Comparison of ENCODE assay signal across 8 mouse cellular contexts in the genomic region with DNA sequence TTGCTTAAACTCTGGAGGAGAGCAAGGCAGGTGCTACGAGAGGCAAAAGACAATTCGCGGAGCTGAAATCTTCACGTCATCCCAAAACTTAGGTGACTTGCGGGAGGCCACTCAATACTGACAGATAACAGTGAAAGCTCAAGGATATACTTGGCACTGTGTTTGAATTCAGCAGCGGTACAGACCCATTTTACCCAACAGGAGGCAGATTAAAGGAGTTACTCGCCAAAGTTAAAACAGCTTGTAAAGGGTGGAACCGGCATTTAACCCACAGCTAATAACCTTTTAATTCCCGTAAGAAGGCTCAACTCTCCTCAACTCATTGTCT. TPM values are rescaled to one million over a fixed set of nuclear protein-coding genes. Genes with fewer than 3 reads are reported as not detected.
A peak's percentile ranks its signal among the peaks of the same experiment; 100 is the strongest.
DNase-seq lines count a peak whose midpoint lies in the region; ATAC-seq and TF ChIP-seq lines count a peak whose summit lies in the region.

No protein-coding gene starts in this region.

- no peaks in the 10 kb centered on the region for H3K27me3 ChIP-seq in lung, embryonic 14.5 days (ENCODE audit: insufficient read depth, low read length)
- no peaks in the 10 kb centered on the region for H3K27me3 ChIP-seq in limb, embryonic 11.5 days (ENCODE audit: control insufficient read depth, insufficient read depth, low read length)

- no peak; the same call in 1 of the 2 replicates for ATAC-seq in lung, embryonic 14.5 days (ENCODE audit: insufficient read depth)
- ATAC-seq in limb, embryonic 11.5 days (ENCODE audit: insufficient number of reproducible peaks, low FRiP score, low TSS enrichment, low read depth) = peak; percentile 8; the same call in 1 of the 2 replicates

- H3K36me3 ChIP-seq in lung, embryonic 14.5 days (ENCODE audit: insufficient read depth) = peaks cover 22% of the 10 kb centered on the region
- peaks cover 6% of the 10 kb centered on the region; the same call in 1 of the 2 replicates for H3K36me3 ChIP-seq in limb, embryonic 11.5 days (ENCODE audit: control insufficient read depth, insufficient read depth, low read length)

- peak; percentile 91 for TF ChIP-seq POLR2A in embryonic fibroblast, embryonic 13.5 days (IDR thresholded peaks at IDR 0.05; ENCODE audit: low read depth, low read length)
- TF ChIP-seq POLR2A in olfactory bulb, adult 2 months (IDR thresholded peaks at IDR 0.05; ENCODE audit: insufficient read depth, low read depth, low read length) = no peak

- 5% methylated on average over 9 of the region's 9 CpGs for WGBS in lung, embryonic 14.5 days
- WGBS in limb, embryonic 11.5 days = 3% methylated on average over 9 of the region's 9 CpGs
- 0% methylated on average over 9 of the region's 9 CpGs for WGBS in olfactory bulb, adult 2 months

- no peaks in the 10 kb centered on the region for H3K9me3 ChIP-seq in lung, embryonic 14.5 days (ENCODE audit: low read depth, low read length)
- no peaks in the 10 kb centered on the region for H3K9me3 ChIP-seq in limb, embryonic 11.5 days (ENCODE audit: control insufficient read depth, low read length)

- peak overlapping the region; percentile 24 for H3K9ac ChIP-seq in lung, embryonic 14.5 days
- peak overlapping the region; percentile 49; the same call in 1 of the 2 replicates for H3K9ac ChIP-seq in limb, embryonic 11.5 days (ENCODE audit: low read length)

- H3K4me2 ChIP-seq in lung, embryonic 14.5 days = peak overlapping the region; percentile 67
- H3K4me2 ChIP-seq in limb, embryonic 11.5 days (ENCODE audit: low read depth, severe bottlenecking) = peak overlapping the region; percentile 67

- H3K4me1 ChIP-seq in lung, embryonic 14.5 days (ENCODE audit: insufficient read depth) = peaks cover 5% of the 10 kb centered on the region
- peaks cover 4% of the 10 kb centered on the region; the same call in 1 of the 2 replicates for H3K4me1 ChIP-seq in embryonic fibroblast, embryonic 13.5 days (ENCODE audit: control insufficient read depth, insufficient read depth, low read length)
- peaks cover 10% of the 10 kb centered on the region for H3K4me1 ChIP-seq in limb, embryonic 11.5 days (ENCODE audit: control insufficient read depth, insufficient read depth, low read length)
- H3K4me1 ChIP-seq in olfactory bulb, adult 2 months (ENCODE audit: control insufficient read depth, insufficient read depth, low read length) = peaks cover 12% of the 10 kb centered on the region

- H3K4me3 ChIP-seq in lung, embryonic 14.5 days (ENCODE audit: low read depth, low read length) = peak overlapping the region; percentile 58
- H3K4me3 ChIP-seq in embryonic fibroblast, embryonic 13.5 days (ENCODE audit: insufficient read depth, low read length) = peak overlapping the region; percentile 56
- peak overlapping the region; percentile 38 for H3K4me3 ChIP-seq in limb, embryonic 11.5 days (ENCODE audit: low read depth, low read length)
- H3K4me3 ChIP-seq in olfactory bulb, adult 2 months (ENCODE audit: insufficient read depth, low read depth, low read length) = peak overlapping the region; percentile 60

- H3K27ac ChIP-seq in lung, embryonic 14.5 days (ENCODE audit: low read depth) = peak overlapping the region; percentile 42
- H3K27ac ChIP-seq in embryonic fibroblast, embryonic 13.5 days (ENCODE audit: insufficient read depth, low read length) = peak overlapping the region; percentile 43
- peak overlapping the region; percentile 72; the same call in 1 of the 2 replicates for H3K27ac ChIP-seq in limb, embryonic 11.5 days (replicated peaks; ENCODE audit: low read depth, low read length)
- peak overlapping the region; percentile 43 for H3K27ac ChIP-seq in olfactory bulb, adult 2 months (ENCODE audit: insufficient read depth, low read depth, low read length)

- DNase-seq in lung, embryonic 14.5 days = no peak
- no peak for DNase-seq in lung, postnatal 4 days
- DNase-seq in limb, embryonic 11.5 days (ENCODE audit: low spot score) = no peak
- no peak for DNase-seq in cerebellum, adult 9-11 months
- no peak for DNase-seq in urinary bladder, postnatal 36 days (ENCODE audit: low spot score in 2 of 2)
- no peak for DNase-seq in B cell, adult 2 months

- TF ChIP-seq CTCF in lung, embryonic 14.5 days (IDR thresholded peaks at IDR 0.05; ENCODE audit: low read depth) = no peak; the same call in 1 of the 2 replicates
- no peak for TF ChIP-seq CTCF in embryonic fibroblast, embryonic 13.5 days (IDR thresholded peaks at IDR 0.05; ENCODE audit: borderline replicate concordance, insufficient read depth, low read length)
- TF ChIP-seq CTCF in olfactory bulb, adult 2 months (IDR thresholded peaks at IDR 0.05; ENCODE audit: insufficient read depth, low read depth, low read length) = no peak

RNA-seq across cellular contexts. Expression of a gene that starts 0.4 kb away (rescaled TPM):
- 32.3 and 36.4 TPM in 2 replicates for polyA plus RNA-seq in lung, embryonic 14.5 days (2014; fragmentation: Nextera tagmentation; extraction: Ambion mirVana)
- 37.4 and 37.6 TPM in 2 replicates for polyA plus RNA-seq in embryonic fibroblast, embryonic 13.5 days (2011; ENCODE audit: insufficient read length, low read depth, missing spikeins)
- polyA plus RNA-seq in limb, embryonic 11.5 days (2014; fragmentation: Nextera tagmentation; extraction: Ambion mirVana) = 45.7 and 51.3 TPM in 2 replicates
- polyA plus RNA-seq in olfactory bulb, adult 2 months (2012; ENCODE audit: insufficient read depth, insufficient read length, low replicate concordance, missing spikeins) = not detected in 2 replicates

RNA-seq across cellular contexts. Expression of a gene that starts 4.6 kb away (rescaled TPM):
- polyA plus RNA-seq in lung, embryonic 14.5 days (2014; fragmentation: Nextera tagmentation; extraction: Ambion mirVana) = 58.5 and 68.6 TPM in 2 replicates
- 25.2 and 34.0 TPM in 2 replicates for polyA plus RNA-seq in embryonic fibroblast, embryonic 13.5 days (2011; ENCODE audit: insufficient read length, low read depth, missing spikeins)
- 64.3 and 79.4 TPM in 2 replicates for polyA plus RNA-seq in limb, embryonic 11.5 days (2014; fragmentation: Nextera tagmentation; extraction: Ambion mirVana)
- polyA plus RNA-seq in olfactory bulb, adult 2 months (2012; ENCODE audit: insufficient read depth, insufficient read length, low replicate concordance, missing spikeins) = not detected in 2 replicates

RNA-seq across cellular contexts. Expression of a gene that starts 5.9 kb away (rescaled TPM):
- polyA plus RNA-seq in lung, embryonic 14.5 days (2014; fragmentation: Nextera tagmentation; extraction: Ambion mirVana) = 0.34 TPM in 1 of 2 replicates, not detected in the other
- not detected in 2 replicates for polyA plus RNA-seq in embryonic fibroblast, embryonic 13.5 days (2011; ENCODE audit: insufficient read length, low read depth, missing spikeins)
- polyA plus RNA-seq in limb, embryonic 11.5 days (2014; fragmentation: Nextera tagmentation; extraction: Ambion mirVana) = 0.16 TPM in 1 of 2 replicates, not detected in the other
- polyA plus RNA-seq in olfactory bulb, adult 2 months (2012; ENCODE audit: insufficient read depth, insufficient read length, low replicate concordance, missing spikeins) = not detected in 2 replicates

RNA-seq across cellular contexts. Expression of a gene that starts 39.8 kb away (rescaled TPM):
- 31.1 and 32.0 TPM in 2 replicates for polyA plus RNA-seq in lung, embryonic 14.5 days (2014; fragmentation: Nextera tagmentation; extraction: Ambion mirVana)
- 0.81 and 1.4 TPM in 2 replicates for polyA plus RNA-seq in embryonic fibroblast, embryonic 13.5 days (2011; ENCODE audit: insufficient read length, low read depth, missing spikeins)
- polyA plus RNA-seq in limb, embryonic 11.5 days (2014; fragmentation: Nextera tagmentation; extraction: Ambion mirVana) = 23.3 and 24.9 TPM in 2 replicates
- not detected in 2 replicates for polyA plus RNA-seq in olfactory bulb, adult 2 months (2012; ENCODE audit: insufficient read depth, insufficient read length, low replicate concordance, missing spikeins)

RNA-seq across cellular contexts. Expression of a gene that starts 50.3 kb away (rescaled TPM):
- 0.37 and 0.38 TPM in 2 replicates for polyA plus RNA-seq in lung, embryonic 14.5 days (2014; fragmentation: Nextera tagmentation; extraction: Ambion mirVana)
- polyA plus RNA-seq in embryonic fibroblast, embryonic 13.5 days (2011; ENCODE audit: insufficient read length, low read depth, missing spikeins) = not detected in 2 replicates
- 0.38 and 0.49 TPM in 2 replicates for polyA plus RNA-seq in limb, embryonic 11.5 days (2014; fragmentation: Nextera tagmentation; extraction: Ambion mirVana)
- not detected in 2 replicates for polyA plus RNA-seq in olfactory bulb, adult 2 months (2012; ENCODE audit: insufficient read depth, insufficient read length, low replicate concordance, missing spikeins)

Comparison
In these comparisons a context has a peak if more than half of its experiments do, and no peak if none do; other contexts are left out.
1. RNA of a gene that starts 4.6 kb away (polyA plus RNA-seq): 58.5 to 68.6 TPM in lung, embryonic 14.5 days, 64.3 to 79.4 TPM in limb, embryonic 11.5 days and 25.2 to 34.0 TPM in embryonic fibroblast, embryonic 13.5 days; not detected in olfactory bulb, adult 2 months; every median in the first group is over 10 times any median in the second.
2. Peak in every context shown above with its lines, with median percentiles within 50 percentile points of each other: H3K27ac ChIP-seq and H3K4me3 ChIP-seq.